Mouse (Mus musculus) left cerebral cortex, adult 6 months (tissue): Measurements from ENCODE around the gene Ccdc138. TPM values are rescaled to one million over a fixed set of nuclear protein-coding genes. Genes with fewer than 3 reads are reported as not detected.

Source experiments
- long read RNA-seq, 2 experiments: library from polyadenylated mRNA; unstranded; transcript quantifications; one replicate each; pipeline ENCODE4 v2.0.0; 2019 to 2020
- polyA plus RNA-seq: library from polyadenylated mRNA; unstranded; fragments of <200 nt; fragmentation: Nextera tagmentation; gene quantifications from 2 replicates; pipeline ENCODE4 v1.2.3, GENCODE M21; 2021

Gene Ccdc138
- 1.8 and 2.1 TPM in 2 replicates for polyA plus RNA-seq
- long read RNA-seq, experiment 1, partial matches to known transcripts: 4 of 18 reads
- long read RNA-seq, experiment 1, other reads (novel, unspliced or antisense): 13 of 18 reads
- long read RNA-seq, experiment 2, partial matches to known transcripts: 2 of 4 reads
- long read RNA-seq, experiment 2, other reads (novel, unspliced or antisense): 2 of 4 reads

GRCm38 (mm10) chr10:58497320-58498284 lies at the start of gene Ccdc138:
Ccdc138 (plus strand) TSS chr10:58497948.

Other genes starting within 250 kb of the Ccdc138 start
- 150 and 188 TPM in 2 replicates for gene Gcc2, start 242.5 kb upstream of the Ccdc138 start, polyA plus RNA-seq
- gene Lims1, start 174.5 kb upstream of the Ccdc138 start, polyA plus RNA-seq: 32.7 and 36.4 TPM in 2 replicates
- gene Ranbp2, start 51.0 kb upstream of the Ccdc138 start, polyA plus RNA-seq: 8.2 and 14.8 TPM in 2 replicates
- gene Edar, start 177.7 kb downstream of the Ccdc138 start, polyA plus RNA-seq: 0.13 and 0.25 TPM in 2 replicates
- gene Gm17542, start 220.3 kb downstream of the Ccdc138 start, polyA plus RNA-seq: not detected in 2 replicates